Mouse (Mus musculus) megakaryocyte, embryonic 14.5 days (primary cell): ENCODE results near the gene Tst. TPM values are rescaled to one million over a fixed set of nuclear protein-coding genes. Genes with fewer than 3 reads are reported as not detected.

Experiments
- H3K27me3 ChIP-seq: replicated peaks from 2 replicates; pipeline ENCODE3; 2012; ENCODE audit warnings: inconsistent platforms
- H3K36me3 ChIP-seq: replicated peaks from 2 replicates; pipeline ENCODE3; 2012; ENCODE audit warnings: low read length, inconsistent platforms, mixed read lengths
- H3K4me1 ChIP-seq: 2 replicates; pipeline ENCODE4 v1.6.1; 2012; ENCODE audit warnings: inconsistent platforms
- H3K4me3 ChIP-seq: replicated peaks from 2 replicates; pipeline ENCODE3; 2012; ENCODE audit warnings: moderate library complexity, mild to moderate bottlenecking, inconsistent platforms
- H3K9me3 ChIP-seq: 2 replicates; pipeline ENCODE4 v1.6.1; 2012; ENCODE audit warnings: inconsistent platforms
- FLI1 ChIP-seq: IDR thresholded peaks from 2 replicates; pipeline ENCODE4 v1.6.1; 2012; ENCODE audit warnings: low read length, inconsistent platforms, mixed read lengths
- GATA1 ChIP-seq: IDR thresholded peaks from 3 replicates; pipeline ENCODE4 v1.6.1; 2012; ENCODE audit warnings: mixed read lengths, low read length, inconsistent platforms, borderline replicate concordance
- polyA plus RNA-seq: library from polyadenylated mRNA; stranded (reverse); fragments of >175 nt; gene quantifications from 2 replicates; pipeline ENCODE4 v1.2.3, GENCODE M21; 2012; ENCODE audit warnings: low replicate concordance; ENCODE audit not compliant: insufficient read depth

The Tst gene
- polyA plus RNA-seq: 1.6 and 6.3 TPM in 2 replicates

GRCm38 (mm10) chr15:78405517-78406211 lies at the start of gene Tst:
Gene Tst (minus strand): TSS chr15:78405907.
- Histone ChIP-seq H3K4me3 (peak within 1 kb of the TSS; percentile 96), H3K4me1 (peaks cover 71% of the 10 kb centered on the region), H3K27me3 (peaks cover 5% of the 10 kb centered on the region), H3K36me3 (peaks cover 10% of the 10 kb centered on the region), H3K9me3 (no peaks in the 10 kb centered on the region)
- no peak for TF ChIP-seq FLI1
- no peak for TF ChIP-seq GATA1

- H3K4me3 ChIP-seq: no peak overlapping the region
- TF ChIP-seq GATA1: no peak
- TF ChIP-seq FLI1: no peak
- peaks cover 39% of the 10 kb centered on the region for H3K27me3 ChIP-seq
- peaks cover 51% of the 10 kb centered on the region for H3K4me1 ChIP-seq
- no peaks in the 10 kb centered on the region for H3K9me3 ChIP-seq
- H3K36me3 ChIP-seq: no peaks in the 10 kb centered on the region
Observed at GRCm38 (mm10) chr15:78455168-78455567, 49.5 kb upstream of the Tst start.

- Histone ChIP-seq H3K9me3 (no peaks in the 10 kb centered on the region), H3K4me1 (peaks cover 73% of the 10 kb centered on the region), H3K4me3 (no peak overlapping the region), H3K27me3 (peaks cover 22% of the 10 kb centered on the region), H3K36me3 (no peaks in the 10 kb centered on the region)
- TF ChIP-seq FLI1 (no peak), GATA1 (no peak)
Observed at GRCm38 (mm10) chr15:78452929-78453328, 47.2 kb upstream of the Tst start.

GRCm38 (mm10) chr15:78451201-78451600 lies 45.5 kb upstream of the Tst start:
- no peaks in the 10 kb centered on the region for H3K9me3 ChIP-seq
- H3K36me3 ChIP-seq: no peaks in the 10 kb centered on the region
- no peak for TF ChIP-seq GATA1
- TF ChIP-seq FLI1: no peak
- peak overlapping the region; percentile 5 for H3K4me3 ChIP-seq
- peaks cover 84% of the 10 kb centered on the region for H3K4me1 ChIP-seq
- peaks cover 15% of the 10 kb centered on the region for H3K27me3 ChIP-seq

GRCm38 (mm10) chr15:78450419-78450768 lies 44.7 kb upstream of the Tst start:
- no peaks in the 10 kb centered on the region for H3K36me3 ChIP-seq
- H3K4me1 ChIP-seq: peaks cover 87% of the 10 kb centered on the region
- H3K9me3 ChIP-seq: no peaks in the 10 kb centered on the region
- TF ChIP-seq GATA1 (no peak), FLI1 (no peak)
- peak overlapping the region; percentile 81 for H3K4me3 ChIP-seq
- peaks cover 19% of the 10 kb centered on the region for H3K27me3 ChIP-seq

DNA sequence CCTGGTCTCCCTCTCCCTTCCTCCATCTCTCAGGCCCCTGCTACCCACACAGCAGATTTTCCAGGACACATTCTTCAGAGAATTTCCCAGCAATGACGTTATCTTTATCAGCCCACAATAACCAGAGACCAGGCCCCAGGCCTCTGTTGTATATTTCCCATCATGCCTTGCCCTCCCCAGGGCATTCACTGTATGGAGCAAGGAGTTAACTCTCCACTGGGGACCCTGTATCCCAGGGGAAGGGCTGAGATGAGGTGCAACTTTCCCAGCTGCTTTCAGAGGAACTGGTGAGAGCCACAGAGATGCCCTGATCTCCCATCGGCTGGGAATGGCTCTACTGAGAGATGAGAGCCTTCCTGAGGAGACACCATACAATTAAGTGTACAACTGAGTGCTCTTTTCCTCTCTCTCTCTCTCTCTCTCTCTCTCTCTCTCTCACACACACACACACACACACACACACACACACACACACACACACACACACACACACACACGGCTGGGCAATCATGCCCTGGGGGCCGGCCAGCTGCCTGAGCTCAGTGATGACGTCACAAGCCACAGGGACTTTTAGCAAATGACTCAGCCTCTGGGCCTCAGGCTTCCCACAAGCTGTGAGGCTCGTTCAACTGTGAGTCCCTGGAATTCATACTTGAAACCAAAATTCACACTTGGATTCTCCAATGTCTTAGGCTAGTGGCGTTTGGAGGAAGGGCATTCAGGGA lies 44.1 kb upstream of the Tst start:
- Histone ChIP-seq H3K4me3 (peak overlapping the region; percentile 81), H3K9me3 (no peaks in the 10 kb centered on the region), H3K27me3 (peaks cover 22% of the 10 kb centered on the region), H3K36me3 (no peaks in the 10 kb centered on the region), H3K4me1 (peaks cover 82% of the 10 kb centered on the region)
- TF ChIP-seq GATA1 (no peak), FLI1 (no peak)

GRCm38 (mm10) chr15:78449131-78449530 lies 43.4 kb upstream of the Tst start:
- H3K4me3 ChIP-seq: peak overlapping the region; percentile 15
- TF ChIP-seq GATA1: no peak
- no peak for TF ChIP-seq FLI1
- H3K27me3 ChIP-seq: peaks cover 28% of the 10 kb centered on the region
- H3K9me3 ChIP-seq: no peaks in the 10 kb centered on the region
- H3K4me1 ChIP-seq: peaks cover 77% of the 10 kb centered on the region
- H3K36me3 ChIP-seq: no peaks in the 10 kb centered on the region

DNA sequence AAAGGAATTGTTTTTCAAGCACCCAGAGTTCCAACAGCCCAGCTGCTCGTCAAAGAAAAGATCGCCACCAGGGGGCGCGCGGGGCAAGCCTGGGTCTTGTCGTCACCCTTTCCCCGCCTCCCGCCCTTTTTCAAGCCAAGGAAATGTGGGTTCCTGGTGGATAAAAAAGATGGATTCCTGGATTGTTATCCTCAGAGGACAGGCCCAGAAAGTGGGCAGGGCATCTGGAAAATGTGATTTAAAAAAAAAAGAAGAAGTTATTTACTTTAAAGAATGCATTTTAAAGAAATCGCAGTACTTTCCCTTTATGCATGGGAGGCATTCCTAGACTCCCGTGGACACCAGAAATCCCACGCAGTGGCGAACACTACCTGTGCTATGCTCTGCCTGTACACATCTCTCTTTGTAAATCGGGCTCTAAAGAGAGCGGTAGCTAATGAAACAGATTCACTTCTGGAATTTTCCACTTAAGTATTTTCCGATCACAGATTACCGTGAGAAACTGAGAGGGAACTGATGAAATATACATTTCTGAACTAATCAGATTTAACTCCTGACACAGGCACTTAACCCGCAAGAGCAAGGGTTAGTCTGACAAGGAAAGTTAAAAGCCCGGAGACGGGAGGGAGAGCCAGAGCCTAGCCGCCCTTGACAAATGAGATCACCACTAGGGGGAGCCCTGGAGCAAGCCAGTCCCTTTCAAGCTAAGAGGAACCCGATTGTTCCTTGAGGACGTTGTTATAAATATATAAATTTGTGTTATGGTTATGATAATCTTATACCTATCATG lies 42.2 kb upstream of the Tst start:
- peaks cover 38% of the 10 kb centered on the region for H3K27me3 ChIP-seq
- no peaks in the 10 kb centered on the region for H3K36me3 ChIP-seq
- TF ChIP-seq FLI1: no peak
- TF ChIP-seq GATA1: no peak
- peak overlapping the region; percentile 91 for H3K4me3 ChIP-seq
- H3K4me1 ChIP-seq: peaks cover 65% of the 10 kb centered on the region
- no peaks in the 10 kb centered on the region for H3K9me3 ChIP-seq

GRCm38 (mm10) chr15:78447121-78447520 lies 41.4 kb upstream of the Tst start:
- Histone ChIP-seq H3K27me3 (peaks cover 46% of the 10 kb centered on the region), H3K4me3 (no peak overlapping the region), H3K9me3 (no peaks in the 10 kb centered on the region), H3K36me3 (no peaks in the 10 kb centered on the region), H3K4me1 (peaks cover 62% of the 10 kb centered on the region)
- no peak for TF ChIP-seq GATA1
